Comparison of ENCODE assay signal across 9 mouse cellular contexts in the genomic region with DNA sequence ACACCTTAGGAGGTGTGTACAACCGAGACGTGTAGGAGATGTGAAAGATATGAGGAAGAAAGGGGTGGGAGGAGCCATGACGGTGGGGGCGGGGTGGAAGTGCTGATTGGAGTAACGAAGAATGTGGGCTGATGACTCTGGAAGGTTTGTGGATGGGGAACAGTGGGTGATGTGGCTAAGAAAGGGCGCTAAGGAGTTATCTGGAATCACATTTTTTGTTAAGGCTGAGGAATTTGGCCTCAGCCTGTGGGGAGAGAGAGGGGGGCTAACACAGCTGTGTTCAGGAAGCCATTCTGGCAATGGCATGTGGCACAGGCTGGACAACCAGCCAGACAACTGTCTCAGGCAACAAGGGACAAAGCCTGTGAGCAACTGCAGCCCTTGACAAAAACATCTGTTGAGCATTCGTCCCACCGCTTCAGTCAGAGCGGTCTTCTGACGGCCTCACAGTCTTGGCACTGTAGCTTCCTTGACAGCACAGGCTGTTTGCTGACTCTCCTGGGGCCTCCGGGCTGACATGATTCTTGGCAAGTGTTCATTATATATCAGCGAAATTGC. TPM values are rescaled to one million over a fixed set of nuclear protein-coding genes. Genes with fewer than 3 reads are reported as not detected.
DNase-seq lines count a peak whose midpoint lies in the region; ATAC-seq and TF ChIP-seq lines count a peak whose summit lies in the region.
"Had no signal": no experiment of that assay in that cellular context is flagged by ENCODE, and none has a peak within 500 bp of the region (broad histone marks: within the 10 kb centered on the region; RNA-seq: fewer than 3 reads in every experiment).

No protein-coding gene starts in this region.

- H3K9ac ChIP-seq in hindbrain, postnatal 0 days (replicated peaks; ENCODE audit: low read length): no peak overlapping the region
- peak overlapping the region; percentile 41; the same call in 1 of the 2 replicates for H3K9ac ChIP-seq in liver, embryonic 13.5 days
- H3K9ac ChIP-seq in neural tube, embryonic 11.5 days (ENCODE audit: low read length): no peak overlapping the region

- H3K4me2 ChIP-seq in hindbrain, postnatal 0 days (ENCODE audit: low read depth, low read length): peak overlapping the region; percentile 34
- H3K4me2 ChIP-seq in liver, embryonic 13.5 days: peak overlapping the region; percentile 50
- no peak overlapping the region for H3K4me2 ChIP-seq in neural tube, embryonic 11.5 days (ENCODE audit: low read depth)

- WGBS in bone marrow, adult 2 months: 10% methylated on average over 12 of the region's 12 CpGs
- 22% methylated on average over 12 of the region's 12 CpGs for WGBS in hindbrain, postnatal 0 days
- WGBS in liver, embryonic 13.5 days (ENCODE audit: insufficient replicate concordance): 20% methylated on average over 12 of the region's 12 CpGs
- WGBS in neural tube, embryonic 11.5 days: 42% methylated on average over 12 of the region's 12 CpGs

- TF ChIP-seq POLR2A in bone marrow, adult 2 months (IDR thresholded peaks at IDR 0.05; ENCODE audit: borderline replicate concordance, control insufficient read depth, low read depth, low read length): no peak

- ATAC-seq in hindbrain, postnatal 0 days: peak; percentile 87
- peak; percentile 60 for ATAC-seq in liver, embryonic 13.5 days (ENCODE audit: low read depth)
- ATAC-seq in neural tube, embryonic 11.5 days (ENCODE audit: insufficient read depth, low FRiP score, low TSS enrichment): no peak
- ATAC-seq in erythroblast, adult 5-6 weeks (replicated peaks; ENCODE audit: low FRiP score, poor library complexity, severe bottlenecking): no peak

- no peaks in the 10 kb centered on the region for H3K27me3 ChIP-seq in hindbrain, postnatal 0 days (ENCODE audit: insufficient read depth, low read length)
- no peaks in the 10 kb centered on the region for H3K27me3 ChIP-seq in liver, embryonic 13.5 days
- no peaks in the 10 kb centered on the region for H3K27me3 ChIP-seq in neural tube, embryonic 11.5 days (ENCODE audit: control insufficient read depth, insufficient read depth, low read length)

- DNase-seq in adrenal gland, postnatal 14 days: peak; percentile 58
- no peak for DNase-seq in adrenal gland, adult 8-10 months
- peak; percentile 81 for DNase-seq in gastrocnemius, postnatal 25 days
- DNase-seq in hindbrain, postnatal 0 days (ENCODE audit: low spot score): peak; percentile 80
- no peak for DNase-seq in liver, embryonic 13.5 days
- peak; percentile 24 for DNase-seq in neural tube, embryonic 11.5 days (ENCODE audit: low spot score)

- peaks cover 11% of the 10 kb centered on the region for H3K4me1 ChIP-seq in bone marrow, adult 2 months (ENCODE audit: control insufficient read depth, insufficient read depth, low read length)
- peaks cover 23% of the 10 kb centered on the region for H3K4me1 ChIP-seq in hindbrain, postnatal 0 days (ENCODE audit: insufficient read depth, low read length)
- H3K4me1 ChIP-seq in liver, embryonic 13.5 days (replicated peaks): peaks cover 46% of the 10 kb centered on the region
- no peaks in the 10 kb centered on the region for H3K4me1 ChIP-seq in neural tube, embryonic 11.5 days (ENCODE audit: control insufficient read depth, insufficient read depth, low read length)

- no peak for TF ChIP-seq CTCF in bone marrow, adult 2 months (IDR thresholded peaks at IDR 0.05; ENCODE audit: control insufficient read depth, insufficient read depth, low read length)
- TF ChIP-seq CTCF in hindbrain, postnatal 0 days (IDR thresholded peaks at IDR 0.05; ENCODE audit: low read depth): no peak

- no peaks in the 10 kb centered on the region for H3K36me3 ChIP-seq in hindbrain, postnatal 0 days (ENCODE audit: insufficient read depth, low read length)
- H3K36me3 ChIP-seq in liver, embryonic 13.5 days: no peaks in the 10 kb centered on the region
- H3K36me3 ChIP-seq in neural tube, embryonic 11.5 days (ENCODE audit: control insufficient read depth, insufficient read depth, low read length): no peaks in the 10 kb centered on the region
- H3K36me3 ChIP-seq: G1E had no signal

- no peaks in the 10 kb centered on the region for H3K9me3 ChIP-seq in hindbrain, postnatal 0 days (ENCODE audit: low read length)
- H3K9me3 ChIP-seq in liver, embryonic 13.5 days (replicated peaks): no peaks in the 10 kb centered on the region
- H3K9me3 ChIP-seq in neural tube, embryonic 11.5 days (ENCODE audit: control insufficient read depth, low read length): no peaks in the 10 kb centered on the region
- H3K9me3 ChIP-seq: G1E had no signal

- peak overlapping the region; percentile 22 for H3K4me3 ChIP-seq in bone marrow, adult 2 months (replicated peaks; ENCODE audit: control insufficient read depth, low read depth, low read length)
- no peak overlapping the region for H3K4me3 ChIP-seq in hindbrain, postnatal 0 days (ENCODE audit: low read length)
- H3K4me3 ChIP-seq in liver, embryonic 13.5 days (replicated peaks): peak overlapping the region; percentile 10; the same call in 1 of the 2 replicates
- no peak overlapping the region for H3K4me3 ChIP-seq in neural tube, embryonic 11.5 days (ENCODE audit: low read depth, low read length)

- peak overlapping the region; percentile 17 for H3K27ac ChIP-seq in bone marrow, adult 2 months (ENCODE audit: control insufficient read depth, insufficient read depth, low read depth, low read length, poor library complexity)
- peak overlapping the region; percentile 48; the same call in 1 of the 2 replicates for H3K27ac ChIP-seq in hindbrain, postnatal 0 days
- 0 out of 2 replicates have a peak overlapping the region, but pooled peaks have one; percentile 48 for H3K27ac ChIP-seq in liver, embryonic 13.5 days
- no peak overlapping the region for H3K27ac ChIP-seq in neural tube, embryonic 11.5 days (ENCODE audit: low read depth, low read length)

RNA-seq across cellular contexts. Expression of a gene that starts 23.1 kb away (rescaled TPM):
- total RNA-seq in adrenal gland, postnatal 14 days (2021): 69.4 and 70.5 TPM in 2 replicates
- total RNA-seq in adrenal gland, adult 8-10 months (2022): 10 to 100 TPM; 58.8 to 94.7 (median 64.4) TPM
- polyA plus RNA-seq in bone marrow, adult 2 months (2011; ENCODE audit: insufficient read depth, insufficient read length, low replicate concordance, missing spikeins): 32.2 and 44.4 TPM in 2 replicates
- total RNA-seq in gastrocnemius, postnatal 25 days (2021): 10 to 100 TPM; 28.2 to 30.5 TPM
- 14.5 and 14.8 TPM in 2 replicates for total RNA-seq in hindbrain, postnatal 0 days (2014; rRNA removed)
- 7.1 and 7.6 TPM in 2 replicates for polyA plus RNA-seq in hindbrain, postnatal 0 days (2015; fragmentation: Nextera tagmentation; extraction: Ambion mirVana)
- polyA plus RNA-seq in liver, embryonic 13.5 days (2015; fragmentation: Nextera tagmentation; extraction: Ambion mirVana): 29.9 and 33.8 TPM in 2 replicates
- polyA plus RNA-seq in neural tube, embryonic 11.5 days (2014; fragmentation: Nextera tagmentation; extraction: Ambion mirVana): 20.0 and 21.2 TPM in 2 replicates
- 34.5 and 42.3 TPM in 2 replicates for total RNA-seq in erythroblast, adult 5-6 weeks (2015; ENCODE audit: low replicate concordance)
- total RNA-seq in erythroblast, adult 5-6 weeks (2017; ENCODE audit: low replicate concordance): 29.7 and 31.4 TPM in 2 replicates

RNA-seq across cellular contexts. Expression of a gene that starts 43.0 kb away (rescaled TPM):
- 2.3 and 2.8 TPM in 2 replicates for total RNA-seq in adrenal gland, postnatal 14 days (2021)
- 100 to 1,000 TPM in 2 of 4 experiments, not detected in 2; 117 to 151 TPM for total RNA-seq in adrenal gland, adult 8-10 months (2022)
- not detected in 2 replicates for polyA plus RNA-seq in bone marrow, adult 2 months (2011; ENCODE audit: insufficient read depth, insufficient read length, low replicate concordance, missing spikeins)
- not detected for total RNA-seq in gastrocnemius, postnatal 25 days (2021)
- total RNA-seq in hindbrain, postnatal 0 days (2014; rRNA removed): not detected in 2 replicates
- not detected in 2 replicates for polyA plus RNA-seq in hindbrain, postnatal 0 days (2015; fragmentation: Nextera tagmentation; extraction: Ambion mirVana)
- polyA plus RNA-seq in liver, embryonic 13.5 days (2015; fragmentation: Nextera tagmentation; extraction: Ambion mirVana): 0.39 and 0.44 TPM in 2 replicates
- not detected in 2 replicates for polyA plus RNA-seq in neural tube, embryonic 11.5 days (2014; fragmentation: Nextera tagmentation; extraction: Ambion mirVana)
- not detected in 2 replicates for total RNA-seq in erythroblast, adult 5-6 weeks (2015; ENCODE audit: low replicate concordance)
- total RNA-seq in erythroblast, adult 5-6 weeks (2017; ENCODE audit: low replicate concordance): not detected in 2 replicates
- total RNA-seq: G1E had no signal
- polyA plus RNA-seq: G1E had no signal

Comparison
In these comparisons a context has a peak if more than half of its experiments do, and no peak if none do; other contexts are left out.
1. DNase-seq: peak in adrenal gland, postnatal 14 days (single experiment), gastrocnemius, postnatal 25 days (single experiment), hindbrain, postnatal 0 days (single experiment) and neural tube, embryonic 11.5 days (single experiment); none in adrenal gland, adult 8-10 months (single experiment) and liver, embryonic 13.5 days (single experiment).
2. H3K4me3 ChIP-seq: peak in bone marrow, adult 2 months (single experiment) and liver, embryonic 13.5 days (single experiment); none in hindbrain, postnatal 0 days (single experiment) and neural tube, embryonic 11.5 days (single experiment).
3. ATAC-seq: peak in hindbrain, postnatal 0 days (single experiment) and liver, embryonic 13.5 days (single experiment); none in neural tube, embryonic 11.5 days (single experiment) and erythroblast, adult 5-6 weeks (single experiment).